Mouse (Mus musculus) E14TG2a.4 (cell line): Measurements from ENCODE around the gene Mzf1.

ENCODE experiments used
- CTCF ChIP-seq: conservative IDR thresholded peaks from 2 replicates; pipeline ENCODE4 v1.5.1; 2014; ENCODE audit warnings: low read length
- POU5F1 ChIP-seq: IDR thresholded peaks from 2 replicates; pipeline ENCODE4 v1.6.1; 2014; ENCODE audit warnings: low read length, borderline replicate concordance

DNA sequence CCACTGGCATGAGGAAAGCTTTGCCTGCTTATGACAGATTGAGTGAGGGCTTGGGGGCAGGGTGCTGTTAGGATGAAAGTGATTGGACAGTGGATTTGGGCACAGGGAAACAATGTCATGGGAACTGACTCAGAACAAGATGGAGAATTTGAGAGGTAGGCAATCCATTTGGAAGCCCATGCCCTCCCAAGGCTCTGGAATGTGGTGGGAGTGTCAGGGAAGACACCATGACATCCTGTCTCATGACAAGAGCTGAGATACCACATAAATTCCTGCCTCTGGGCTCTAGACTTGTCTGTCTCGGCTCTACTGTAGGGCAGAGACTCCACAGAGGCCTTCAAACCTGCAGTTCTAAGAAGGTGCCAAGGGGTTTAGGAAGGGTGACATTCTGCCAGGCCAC lies 13.3 kb downstream of the Mzf1 start:
- no peak for TF ChIP-seq CTCF
- no peak for TF ChIP-seq POU5F1
